Mouse (Mus musculus) small intestine, adult 2 months (tissue): ENCODE results near the gene Spata31d1d.

ENCODE experiments used
- CTCF ChIP-seq: fragments of 200-500 bp; IDR thresholded peaks from 2 replicates; pipeline ENCODE4 v1.5.1; 2012; ENCODE audit warnings: low read depth, mild to moderate bottlenecking, control low read depth, inconsistent platforms, low read length, moderate library complexity, mixed read lengths; ENCODE audit not compliant: insufficient replicate concordance, insufficient read length; ENCODE audit errors: extremely low read depth
- POLR2A ChIP-seq: fragments of 200-500 bp; IDR thresholded peaks from 2 replicates; pipeline ENCODE4 v1.6.1; 2012; ENCODE audit warnings: low read depth, mild to moderate bottlenecking, control low read depth, inconsistent platforms, low read length, moderate library complexity

GRCm38 (mm10) chr13:59746164-59746563 is 14.6 kb upstream of the Spata31d1d start:
- no peak for TF ChIP-seq POLR2A
- no peak for TF ChIP-seq CTCF
